Mouse (Mus musculus): ENCODE data around the gene Gys1. TPM values are rescaled to one million over a fixed set of nuclear protein-coding genes. Genes with fewer than 3 reads are reported as not detected.
"Not testable (repeated sequence)": the region's sequence is repeated elsewhere in the genome, so short reads cannot be mapped to it uniquely, and the experiment has no call there.

The Gys1 gene
- polyA plus RNA-seq, 1 experiment from 2014 or later = 59.3 TPM

DNA sequence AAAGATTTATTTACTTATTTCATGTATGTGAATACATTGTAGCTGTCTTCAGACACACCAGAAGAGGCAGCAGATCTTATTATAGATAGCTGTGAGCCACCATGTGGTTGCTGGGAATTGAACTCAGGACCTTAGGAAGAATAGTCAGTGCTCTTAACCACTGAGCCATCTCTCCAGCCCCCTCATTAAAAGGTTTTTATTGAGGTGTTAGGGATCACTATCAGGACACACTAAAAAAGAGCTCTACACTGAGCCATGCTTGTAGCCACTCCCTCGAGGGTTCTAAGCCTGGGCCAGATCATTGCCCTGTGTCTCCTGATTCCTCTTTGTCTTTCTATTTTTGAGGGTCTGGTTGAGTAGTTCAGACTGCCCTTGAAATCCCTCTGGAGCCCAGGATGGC, 41.8 kb downstream of the Gys1 start:
- POLR2A ChIA-PET = interaction anchor here (0.5 to 0.6 kb wide), 2 partner anchors 9 to 90 kb away, joined by 3 read pairs; partner anchors contain the start of gene Bax

DNA sequence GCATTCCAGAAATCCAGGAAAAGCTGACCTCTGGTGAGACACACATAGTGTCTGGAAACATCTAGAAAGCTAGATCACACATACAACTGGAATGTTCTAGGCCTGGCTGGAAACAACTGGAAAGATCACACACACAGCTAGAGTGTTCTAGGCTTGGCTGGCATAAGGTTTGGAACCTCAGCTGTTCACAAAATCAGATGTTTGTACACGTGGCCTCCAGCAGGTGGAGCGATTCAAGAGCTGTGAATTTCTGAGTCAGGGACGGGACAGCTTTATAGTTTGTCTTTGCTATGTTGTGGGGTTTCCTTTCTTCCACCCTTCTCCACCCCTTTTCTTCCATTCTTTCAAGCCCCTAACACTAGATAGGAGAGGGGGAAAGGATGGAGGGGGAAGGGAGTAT, 42.4 kb downstream of the Gys1 start:
- ChIA-PET CTCF (interaction anchor here (0.7 to 9.4 kb wide), 21 partner anchors 9 to 206 kb away, joined by 3 to 116 read pairs (median 4); partner anchors contain the start of genes Bax, Ntn5, Nucb1 and Plekha4), POLR2A (interaction anchor here (0.5 kb wide), 1 partner anchor 89 kb away, joined by 3 read pairs; no protein-coding TSS in a partner anchor)
- DNase-seq (ENCODE audit: low read depth, low spot score) (no peak), ATAC-seq (no peak)
- in situ Hi-C loops (cut with MboI; ENCODE audit: low pct_unique_long_range_greater_than_20kb) = loop anchor here (5.0 kb wide), 2 partner anchors 85 to 205 kb away; partner anchors contain the start of gene Ntn5
- TF ChIP-seq CTCF (IDR thresholded peaks at IDR 0.05) = peak; percentile 85
- H3K27me3 ChIP-seq = no peaks in the 10 kb centered on the region

More for the DNA sequence above, 41.8 kb downstream of the Gys1 start:
- DNase-seq (ENCODE audit: low read depth, low spot score) (no peak), ATAC-seq (no peak)
- in situ Hi-C loops (cut with MboI; ENCODE audit: low pct_unique_long_range_greater_than_20kb) = loop anchor here (5.0 kb wide), 2 partner anchors 86 to 206 kb away; partner anchors contain the start of gene Ntn5
- TF ChIP-seq CTCF (IDR thresholded peaks at IDR 0.05) = no peak
- CTCF ChIA-PET = interaction anchor here (0.7 to 9.4 kb wide), 21 partner anchors 9 to 207 kb away, joined by 3 to 116 read pairs (median 4); partner anchors contain the start of genes Bax, Ntn5, Nucb1 and Plekha4
- H3K27me3 ChIP-seq = no peaks in the 10 kb centered on the region

DNA sequence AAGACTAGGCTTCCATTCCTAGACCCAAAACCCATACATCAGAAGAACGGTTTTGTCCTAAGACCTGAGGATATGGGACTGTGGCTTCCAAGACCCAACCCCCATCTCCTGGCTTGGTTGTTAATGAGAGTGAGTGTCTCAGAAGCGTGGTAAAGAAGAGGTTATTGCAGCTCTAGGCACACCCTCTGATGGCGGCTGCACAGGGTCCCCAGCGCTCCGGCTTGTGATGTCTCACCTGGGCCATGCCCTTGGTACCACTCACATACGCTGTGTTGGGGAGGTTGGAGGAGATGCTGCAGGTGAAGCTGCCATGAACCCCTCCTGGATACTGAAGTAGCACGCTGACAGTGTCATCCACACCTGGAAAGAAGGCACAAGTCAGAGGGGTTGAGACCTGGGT, 44.1 kb downstream of the Gys1 start:
- in situ Hi-C loops (cut with MboI; ENCODE audit: low pct_unique_long_range_greater_than_20kb) = loop anchor here (5.0 kb wide), 2 partner anchors 84 to 204 kb away; partner anchors contain the start of gene Ntn5
- no peaks in the 10 kb centered on the region for H3K27me3 ChIP-seq
- ATAC-seq (no peak), DNase-seq (ENCODE audit: low read depth, low spot score) (no peak)
- ChIA-PET POLR2A (no interaction called here), CTCF (interaction anchor here (9.4 kb wide), 1 partner anchor 80 kb away, joined by 116 read pairs; no protein-coding TSS in a partner anchor)
- no peak for TF ChIP-seq CTCF (IDR thresholded peaks at IDR 0.05)

DNA sequence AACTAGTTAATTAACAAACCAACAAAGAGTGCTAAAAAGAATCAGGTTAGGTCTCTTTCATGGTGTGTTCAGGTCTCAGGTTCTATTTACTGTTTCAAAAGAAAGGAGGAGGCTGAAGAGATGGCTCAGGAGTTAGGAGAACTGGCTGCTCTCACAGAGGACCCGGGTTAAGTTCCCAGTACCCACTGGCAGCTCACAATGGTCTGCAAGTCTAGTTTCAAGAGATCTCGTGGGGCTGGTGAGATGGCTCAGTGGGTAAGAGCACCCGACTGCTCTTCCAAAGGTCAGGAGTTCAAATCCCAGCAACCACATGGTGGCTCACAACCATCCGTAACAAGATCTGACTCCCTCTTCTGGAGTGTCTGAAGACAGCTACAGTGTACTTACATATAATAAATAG, 45.7 kb downstream of the Gys1 start:
- H3K27me3 ChIP-seq; DNase-seq (ENCODE audit: low read depth, low spot score); POLR2A ChIA-PET; ATAC-seq; in situ Hi-C loops (cut with MboI; ENCODE audit: low pct_unique_long_range_greater_than_20kb): not testable (repeated sequence)
- CTCF ChIA-PET = interaction anchor here (1.1 to 1.6 kb wide), 4 partner anchors 10 to 81 kb away, joined by 3 to 4 read pairs (median 3); no protein-coding TSS in a partner anchor

DNA sequence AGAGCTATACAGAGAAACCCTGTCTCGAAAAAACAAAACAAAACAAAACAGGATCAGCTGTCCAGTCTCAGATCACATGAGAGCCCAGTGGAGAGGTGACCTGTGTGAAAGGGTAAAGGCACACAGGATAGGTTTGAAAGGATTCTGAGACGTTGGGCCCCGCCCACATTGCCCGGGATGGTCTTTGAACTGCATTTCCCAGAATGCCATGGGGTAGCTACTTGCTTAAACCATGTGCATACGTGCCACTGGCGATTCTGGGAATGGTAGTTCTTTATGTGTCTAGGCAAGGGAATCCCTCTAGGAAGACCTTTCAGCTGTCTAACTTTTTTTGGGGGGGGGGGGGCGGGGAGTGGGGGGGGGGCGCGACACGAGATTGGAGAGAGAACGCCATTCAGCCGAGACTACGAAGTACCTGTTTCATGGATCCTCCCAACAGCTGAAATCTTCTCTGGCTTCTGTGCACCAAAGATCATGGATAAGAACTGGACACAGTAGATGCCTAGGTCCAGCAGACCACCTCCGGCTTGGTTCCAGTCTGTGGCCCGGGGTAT, 46.8 kb downstream of the Gys1 start, which contains the start of gene Tulp2:
Gene Tulp2, plus strand, starts transcription at position 504 of the 554 bp plus-strand sequence.
- H3K27me3 ChIP-seq = no peaks in the 10 kb centered on the region
- ChIA-PET CTCF (interaction anchor here (0.9 to 1.6 kb wide), 4 partner anchors 10 to 107 kb away, joined by 3 read pairs; no protein-coding TSS in a partner anchor), POLR2A (interaction anchor here (0.6 kb wide), 1 partner anchor 60 kb away, joined by 4 read pairs; no protein-coding TSS in a partner anchor)
- in situ Hi-C loops (cut with MboI; ENCODE audit: low pct_unique_long_range_greater_than_20kb) = no loop called here
- no peak for ATAC-seq
- no peak for TF ChIP-seq CTCF (IDR thresholded peaks at IDR 0.05)
- no peak for DNase-seq (ENCODE audit: low read depth, low spot score)

DNA sequence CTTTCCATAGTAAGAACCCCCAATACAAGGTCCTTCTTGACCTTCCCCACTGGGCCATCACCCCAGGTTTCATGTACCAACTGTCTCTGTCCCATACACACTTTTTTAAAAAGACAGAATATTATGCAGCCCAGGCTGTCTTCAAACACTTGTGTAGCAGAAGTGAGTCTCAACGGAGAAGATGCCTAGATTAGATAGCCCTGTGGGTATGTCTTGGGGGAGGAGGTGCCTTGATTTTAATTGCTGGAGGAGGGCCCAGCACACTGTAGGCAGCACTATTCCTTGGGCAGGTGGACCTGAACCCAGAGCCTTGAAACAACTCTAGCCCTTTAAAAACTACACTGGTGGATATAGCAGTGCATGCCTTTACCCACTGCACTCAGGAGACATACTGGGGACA, 47.5 kb downstream of the Gys1 start:
- POLR2A ChIA-PET = no interaction called here
- ATAC-seq (no peak), DNase-seq (ENCODE audit: low read depth, low spot score) (no peak)
- CTCF ChIA-PET = no interaction called here
- in situ Hi-C loops (cut with MboI; ENCODE audit: low pct_unique_long_range_greater_than_20kb) = no loop called here
- no peak for TF ChIP-seq CTCF (IDR thresholded peaks at IDR 0.05)
- H3K27me3 ChIP-seq = no peaks in the 10 kb centered on the region

DNA sequence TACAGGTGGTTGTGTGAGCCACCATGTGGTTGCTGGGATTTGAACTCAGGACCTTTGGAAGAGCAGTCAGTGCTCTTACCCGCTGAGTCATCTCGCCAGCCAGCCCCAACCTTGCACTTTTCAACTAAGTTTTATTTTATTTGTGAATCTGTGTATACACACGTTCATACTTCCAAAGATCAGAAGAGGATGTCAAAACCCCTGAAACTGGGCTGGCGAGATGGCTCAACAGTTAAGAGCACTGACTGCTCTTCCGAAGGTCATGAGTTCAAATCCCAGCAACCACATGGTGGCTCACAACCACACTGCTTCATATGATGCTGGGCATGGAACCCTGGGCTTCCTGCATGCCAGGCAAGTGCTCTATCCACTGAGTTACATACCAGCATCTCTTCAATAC, 50.3 kb downstream of the Gys1 start:
- H3K27me3 ChIP-seq; in situ Hi-C loops (cut with MboI; ENCODE audit: low pct_unique_long_range_greater_than_20kb): not testable (repeated sequence)
- CTCF ChIA-PET = interaction anchor here (1.4 kb wide), 1 partner anchor 8 kb away, joined by 5 read pairs; no protein-coding TSS in a partner anchor

DNA sequence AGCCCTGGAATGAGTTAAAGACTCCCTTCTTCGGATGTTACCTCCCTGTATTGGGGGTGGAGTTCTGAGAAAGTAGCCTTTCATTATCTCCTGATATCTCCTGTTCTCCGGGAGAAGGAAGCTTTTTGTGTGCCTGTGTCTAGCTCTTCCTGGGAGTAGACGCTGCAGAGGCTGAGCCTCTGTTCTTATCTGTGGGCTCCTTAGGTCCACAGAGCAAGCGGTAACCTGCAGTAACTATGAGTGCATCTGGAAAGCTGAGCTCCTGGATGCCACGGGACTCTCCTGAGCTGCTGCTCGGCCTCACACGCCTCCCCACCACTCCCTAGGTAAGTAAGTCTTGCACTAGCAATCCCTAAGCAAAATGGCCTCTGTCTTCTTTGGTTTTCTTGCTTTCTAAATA, 51.5 kb downstream of the Gys1 start:
- ATAC-seq (no peak), DNase-seq (ENCODE audit: low read depth, low spot score) (no peak)
- POLR2A ChIA-PET = no interaction called here
- no peak for TF ChIP-seq CTCF (IDR thresholded peaks at IDR 0.05)
- no peaks in the 10 kb centered on the region for H3K27me3 ChIP-seq
- CTCF ChIA-PET = interaction anchor here (1.4 kb wide), 1 partner anchor 10 kb away, joined by 5 read pairs; no protein-coding TSS in a partner anchor
- in situ Hi-C loops (cut with MboI; ENCODE audit: low pct_unique_long_range_greater_than_20kb) = no loop called here

More for the DNA sequence above, 50.3 kb downstream of the Gys1 start:
- ATAC-seq; DNase-seq (ENCODE audit: low read depth, low spot score); POLR2A ChIA-PET: not testable (repeated sequence)

DNA sequence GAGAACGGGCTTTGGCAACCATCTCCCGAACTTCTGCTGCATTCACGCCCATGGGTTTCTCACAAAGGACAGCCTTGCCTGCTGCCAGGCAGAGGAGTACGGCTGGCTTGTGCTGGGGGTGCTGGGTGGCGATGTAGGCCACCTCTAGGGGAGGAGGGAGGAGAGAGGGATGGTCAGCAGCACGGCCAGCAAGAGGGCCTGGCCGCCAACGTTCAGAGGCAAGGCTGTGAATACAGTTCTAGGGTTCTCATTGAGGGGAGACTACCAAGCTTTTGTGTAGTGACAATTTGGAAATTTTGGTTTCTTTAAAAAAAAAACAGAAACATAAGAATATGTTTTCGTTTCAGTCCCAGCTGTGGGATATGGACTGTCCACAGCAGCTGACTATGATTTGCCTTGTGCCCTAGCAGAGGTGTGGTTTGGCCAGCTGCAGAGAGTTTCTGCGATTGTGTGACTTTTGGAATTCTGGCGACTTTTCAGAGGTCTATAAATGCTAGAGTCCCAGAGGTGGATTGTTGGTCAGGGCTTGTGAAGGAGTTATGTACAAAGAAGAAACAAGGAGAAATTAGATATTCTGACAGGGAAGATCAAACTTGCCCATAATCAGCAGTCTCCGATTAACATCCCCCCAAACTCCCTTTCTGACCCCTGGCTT, 52.2 kb downstream of the Gys1 start, which contains the start of gene Gm45808:
Gene Gm45808, minus strand, starts transcription at position 51 of the 655 bp plus-strand sequence.
- H3K27me3 ChIP-seq = no peaks in the 10 kb centered on the region
- DNase-seq (ENCODE audit: low read depth, low spot score) (no peak), ATAC-seq (no peak)
- in situ Hi-C loops (cut with MboI; ENCODE audit: low pct_unique_long_range_greater_than_20kb) = no loop called here
- ChIA-PET CTCF (interaction anchor here (1.4 kb wide), 1 partner anchor 10 kb away, joined by 5 read pairs; no protein-coding TSS in a partner anchor), POLR2A (no interaction called here)
- TF ChIP-seq CTCF (IDR thresholded peaks at IDR 0.05) = no peak

DNA sequence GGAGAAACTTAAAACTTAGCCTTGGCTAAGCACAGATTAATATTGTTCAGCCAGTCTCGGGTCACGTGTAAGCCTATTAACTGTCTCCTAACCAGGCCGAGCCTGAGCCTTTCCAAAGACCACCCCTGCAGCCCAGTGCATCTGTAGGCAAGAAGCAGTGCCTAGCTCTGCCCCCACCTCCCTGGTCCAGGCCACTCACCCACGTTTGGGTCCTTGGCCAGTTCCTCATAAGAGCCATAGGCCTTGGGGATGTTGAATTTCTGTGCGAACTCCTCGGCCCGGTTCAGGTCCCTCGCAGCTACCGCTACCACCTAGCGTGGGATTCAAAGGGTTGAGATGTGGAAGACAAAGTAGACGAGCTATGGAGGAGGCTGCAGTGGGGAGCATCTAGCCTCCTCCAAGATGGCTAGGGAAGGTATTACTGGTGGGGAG, 53.2 kb downstream of the Gys1 start:
- CTCF ChIA-PET = interaction anchor here (1.1 kb wide), 1 partner anchor 11 kb away, joined by 3 read pairs; no protein-coding TSS in a partner anchor
- TF ChIP-seq CTCF (IDR thresholded peaks at IDR 0.05) = no peak
- in situ Hi-C loops (cut with MboI; ENCODE audit: low pct_unique_long_range_greater_than_20kb) = no loop called here
- ATAC-seq (no peak), DNase-seq (ENCODE audit: low read depth, low spot score) (no peak)
- H3K27me3 ChIP-seq = no peaks in the 10 kb centered on the region
- POLR2A ChIA-PET = interaction anchor here (0.6 to 0.9 kb wide), 2 partner anchors 10 kb away, joined by 3 read pairs; no protein-coding TSS in a partner anchor

Data from Patski (cell line).